Mouse (Mus musculus) layer of hippocampus, adult 18-20 months (tissue): ENCODE results near the gene Mob1a. TPM values are rescaled to one million over a fixed set of nuclear protein-coding genes. Genes with fewer than 3 reads are reported as not detected.
"Not testable (repeated sequence)": the region's sequence is repeated elsewhere in the genome, so short reads cannot be mapped to it uniquely, and the experiment has no call there.

Experiments
- DNase-seq, 2 experiments: peaks; one replicate each; pipeline ENCODE4 v3.0.0; 2022; ENCODE audit warnings: low spot score in 2 of 2
- total RNA-seq, 2 experiments: library from RNA; stranded (reverse); gene quantifications; 2 replicates each; pipeline ENCODE4 v1.2.3; 2021

Gene Mob1a
- total RNA-seq, 2 experiments from 2014 or later, result 19.2 to 20.5 TPM

DNA sequence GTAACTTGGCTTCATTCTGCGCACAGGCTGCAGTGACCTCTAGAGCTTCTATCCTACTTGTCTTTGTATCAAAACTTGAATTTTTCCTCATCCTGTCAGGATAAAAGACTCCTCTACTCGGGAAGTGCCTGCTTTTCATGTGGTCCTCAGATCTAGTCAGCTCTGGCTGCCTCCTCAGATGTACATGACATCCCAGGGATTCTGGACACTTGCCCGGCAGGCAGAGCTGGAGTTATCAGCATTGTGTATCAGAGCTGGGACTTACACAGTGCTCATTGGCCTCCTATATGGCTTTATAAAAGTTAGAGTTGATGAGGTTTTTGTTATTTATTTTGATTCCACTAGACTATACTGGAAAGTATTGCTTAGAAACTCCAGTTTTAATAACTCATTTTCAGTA lies 15.6 kb downstream of the Mob1a start:
- DNase-seq, result no peak

DNA sequence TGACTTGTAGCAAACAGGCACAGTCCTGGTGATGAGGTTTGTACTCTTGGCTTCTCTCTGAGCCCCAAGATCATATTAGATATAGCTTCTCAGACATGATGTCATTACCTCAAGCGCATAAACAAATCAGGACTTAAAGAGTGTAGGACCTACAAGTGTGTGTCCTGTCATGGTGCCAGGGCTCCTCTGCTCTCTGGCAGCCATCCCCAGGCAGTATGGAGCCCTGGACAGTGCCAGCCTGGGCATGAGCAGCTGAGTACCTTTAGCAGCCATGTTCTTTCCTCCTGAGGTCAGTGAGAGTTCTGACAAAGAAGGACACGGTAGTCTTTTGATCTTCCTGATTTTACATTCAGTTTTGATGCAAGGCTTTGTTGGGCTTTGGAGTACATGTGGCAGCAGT lies 17.1 kb downstream of the Mob1a start:
- no peak for DNase-seq

- not testable (repeated sequence) for DNase-seq
These were observed 19.5 kb downstream of the Mob1a start for GRCm38 (mm10) chr6:83345285-83345684.

DNA sequence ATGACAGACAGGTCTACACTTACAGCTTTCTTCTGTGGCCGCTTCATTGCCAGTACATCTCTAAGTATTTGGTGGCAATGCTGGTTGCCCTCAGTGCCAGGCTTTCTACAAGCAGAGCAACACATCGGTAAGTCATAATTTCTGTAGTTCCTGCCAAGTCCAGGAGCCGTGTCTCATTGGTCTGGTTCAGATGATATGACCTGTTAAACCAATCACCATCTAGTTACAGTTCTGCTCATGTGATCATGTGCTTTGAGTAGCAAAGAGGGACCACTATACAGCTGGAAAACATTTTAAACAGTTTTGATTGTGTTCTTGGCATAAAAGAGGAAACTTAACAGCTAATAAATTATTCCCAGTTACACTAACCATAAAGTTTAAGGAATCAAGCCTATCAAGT lies 22.1 kb downstream of the Mob1a start:
- no peak for DNase-seq

DNA sequence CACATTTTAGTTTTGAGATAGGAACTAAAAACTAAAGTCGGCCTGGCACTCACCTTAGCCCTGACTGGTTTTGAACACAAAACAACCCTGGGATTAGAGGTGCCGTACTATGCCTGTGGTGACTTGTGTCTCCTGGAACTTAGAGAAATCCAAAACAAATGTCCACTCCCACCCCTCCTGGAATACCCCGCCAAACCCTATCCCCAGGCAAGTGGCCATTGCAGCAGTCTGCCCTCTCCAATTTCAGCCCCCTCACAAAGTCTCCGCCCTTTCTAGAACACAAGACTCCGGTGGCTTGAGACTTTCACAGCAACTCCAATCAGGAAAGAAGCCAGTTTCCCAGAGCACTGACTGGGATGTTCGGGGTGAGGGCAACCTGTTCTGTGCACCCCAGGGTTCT lies 23.1 kb downstream of the Mob1a start, which contains the start of gene Bola3:
TSS of gene Bola3 (plus strand) at position 275 of the 400 bp plus-strand sequence.
- no peak for DNase-seq

- peak; percentile 85 to 90 for DNase-seq
These were observed 23.6 kb downstream of the Mob1a start for GRCm38 (mm10) chr6:83349274-83349958.

GRCm38 (mm10) chr6:83350172-83350571 lies 24.4 kb downstream of the Mob1a start:
- no peak for DNase-seq

DNA sequence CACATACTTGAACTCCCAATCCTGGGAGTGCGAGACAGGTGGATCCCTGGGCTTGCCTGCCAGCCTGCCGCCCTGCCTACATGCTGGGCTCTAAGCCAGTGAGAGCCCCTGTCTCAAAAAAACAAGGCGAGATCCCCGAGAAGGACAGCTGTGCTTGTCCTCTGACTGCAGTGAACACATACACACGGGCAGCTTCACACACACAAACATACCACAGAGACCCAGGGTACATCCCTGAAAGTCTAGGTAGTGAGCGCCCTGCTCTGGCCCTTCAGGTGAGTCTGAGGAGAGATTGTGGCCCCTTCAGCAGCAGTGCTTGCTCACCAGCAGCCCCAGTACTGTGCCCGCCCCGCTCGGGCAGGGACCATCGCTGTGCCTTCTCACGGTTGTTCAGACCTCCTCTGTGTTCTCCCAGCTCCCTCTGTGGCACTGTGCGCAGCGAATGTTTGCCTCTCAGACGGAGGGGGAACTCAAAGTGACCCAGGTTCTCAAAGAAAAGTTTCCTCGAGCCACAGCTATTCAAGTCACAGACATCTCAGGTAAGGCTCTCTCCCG lies 25.1 kb downstream of the Mob1a start:
- DNase-seq, result no peak

GRCm38 (mm10) chr6:83351490-83352160 lies 25.8 kb downstream of the Mob1a start:
- no peak for DNase-seq

GRCm38 (mm10) chr6:83352666-83353410 lies 27.0 kb downstream of the Mob1a start:
- no peak for DNase-seq

DNA sequence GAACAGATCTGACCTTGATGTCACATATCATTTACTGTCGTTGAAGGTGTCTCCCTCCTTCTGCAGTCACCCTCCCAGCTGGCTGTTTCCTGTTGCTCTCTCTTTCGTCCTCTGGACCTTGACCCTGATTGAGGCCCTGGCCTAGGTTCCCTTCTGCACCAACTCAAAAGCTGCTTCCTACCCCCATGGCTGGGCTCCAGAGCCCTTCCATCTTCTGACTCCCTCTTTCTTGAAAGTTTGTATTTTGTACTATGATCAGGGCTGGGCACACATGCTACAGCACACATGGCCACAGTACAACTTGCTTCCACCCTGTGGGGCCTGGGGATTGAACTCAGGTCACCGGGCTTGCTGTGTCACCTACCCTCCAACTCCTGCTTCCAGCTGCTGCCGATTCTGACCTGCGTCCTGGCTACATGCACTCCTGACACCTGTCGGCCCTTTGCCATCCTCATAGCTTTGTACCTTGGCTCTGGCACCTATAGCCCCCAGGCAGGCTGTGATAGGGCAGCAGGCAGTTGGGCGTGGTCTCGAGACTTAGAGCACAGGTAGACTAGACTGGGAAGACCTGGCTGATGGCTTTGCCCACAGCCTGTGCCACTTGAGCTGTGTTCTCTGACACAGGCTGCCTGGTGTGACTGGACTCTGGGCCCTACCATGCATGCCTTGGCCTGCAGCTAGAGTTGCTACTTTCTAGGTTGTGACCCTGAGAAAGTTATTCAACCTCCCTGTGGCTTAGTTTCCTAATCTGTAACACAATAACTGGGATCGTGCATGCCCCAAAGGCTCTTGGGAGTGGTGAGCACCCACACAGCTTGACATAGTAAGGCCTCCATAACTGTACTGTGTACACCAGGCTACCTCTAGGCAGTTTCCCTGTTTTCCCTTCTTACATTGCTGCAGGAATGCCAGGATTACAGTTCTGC lies 29.3 kb downstream of the Mob1a start:
- DNase-seq, result no peak

DNA sequence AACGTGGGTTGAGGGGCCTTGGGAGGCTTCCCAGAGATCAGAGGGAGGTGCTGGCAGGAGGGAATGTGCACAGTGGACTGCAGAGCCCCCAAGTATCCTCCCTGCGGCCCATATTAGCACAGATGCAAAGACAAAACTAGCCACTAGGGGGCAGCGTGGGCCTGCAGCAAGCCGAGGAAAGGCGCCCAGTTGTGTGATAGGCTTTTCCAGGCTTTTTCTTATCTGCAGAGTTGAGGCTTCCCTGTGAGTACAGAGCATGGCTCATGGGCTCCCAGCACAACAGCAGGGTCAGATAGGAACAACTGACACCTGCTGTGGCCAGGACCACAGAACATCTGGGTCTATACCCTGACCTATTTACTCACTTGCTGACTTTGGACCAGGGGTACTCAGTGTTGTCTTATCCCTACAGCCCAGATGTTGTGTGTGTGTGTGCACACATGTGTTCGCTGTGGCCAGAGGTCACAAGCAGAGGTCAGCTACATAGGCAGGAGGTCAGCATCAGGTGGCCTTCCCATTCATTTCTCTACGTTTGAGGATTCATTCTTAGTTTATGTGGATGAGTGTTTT lies 30.8 kb downstream of the Mob1a start:
- peak; percentile 78 to 89 for DNase-seq

- DNase-seq, result no peak
These were observed 31.6 kb downstream of the Mob1a start for GRCm38 (mm10) chr6:83357436-83357835.

DNA sequence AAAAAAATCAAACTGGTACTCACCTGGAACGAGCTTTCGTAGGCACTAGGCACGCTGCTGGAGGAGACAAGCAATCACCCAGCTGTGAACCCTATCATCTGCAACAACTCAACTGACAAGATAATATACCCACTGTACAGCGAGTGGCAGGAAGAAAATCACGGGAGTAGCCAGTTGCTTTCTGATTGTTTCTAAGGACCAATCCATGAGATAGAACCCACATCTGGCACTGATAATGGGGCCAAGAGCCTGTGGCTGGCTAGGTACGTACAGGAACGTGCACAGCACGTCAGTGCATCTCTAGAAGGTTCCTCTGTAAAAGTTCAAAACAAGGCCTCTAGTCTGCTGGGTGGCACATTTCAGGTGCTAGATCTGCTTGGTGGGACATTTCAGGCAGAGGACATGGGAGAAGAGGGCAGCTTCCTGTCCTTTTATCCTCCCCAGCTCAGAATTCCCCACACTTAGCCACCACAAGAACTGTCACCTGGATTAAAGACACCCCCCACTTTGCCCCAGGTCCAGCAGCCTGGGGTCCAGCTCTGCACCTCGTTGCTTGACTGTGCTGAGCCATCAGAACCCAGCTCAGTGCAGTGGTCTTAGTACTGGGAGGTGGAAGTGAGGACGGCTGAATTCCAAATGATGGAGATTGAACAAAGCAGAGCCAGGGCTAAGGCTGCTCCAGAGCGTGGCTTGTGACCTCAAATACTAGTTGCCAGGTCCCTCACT lies 35.9 kb downstream of the Mob1a start:
- DNase-seq, result no peak

DNA sequence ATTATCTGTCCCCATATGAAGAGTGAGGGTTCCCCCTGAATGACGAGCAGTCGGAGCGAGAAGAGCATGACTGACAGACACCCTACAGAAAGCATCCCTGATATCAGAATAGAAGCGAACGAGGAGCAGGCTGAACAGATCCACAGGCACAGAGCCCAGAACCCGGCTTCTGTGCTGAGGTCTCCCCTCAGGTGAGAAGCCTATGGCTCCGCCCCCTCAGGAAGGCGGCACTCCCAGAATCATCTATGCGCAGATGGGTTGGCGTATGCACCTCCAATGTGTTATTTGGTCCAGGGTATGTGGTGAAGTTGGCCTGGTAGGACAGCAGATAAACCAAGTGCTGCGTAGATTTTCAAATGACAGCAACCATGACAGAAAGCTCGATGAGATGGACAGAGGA lies 37.3 kb downstream of the Mob1a start:
- no peak for DNase-seq

DNA sequence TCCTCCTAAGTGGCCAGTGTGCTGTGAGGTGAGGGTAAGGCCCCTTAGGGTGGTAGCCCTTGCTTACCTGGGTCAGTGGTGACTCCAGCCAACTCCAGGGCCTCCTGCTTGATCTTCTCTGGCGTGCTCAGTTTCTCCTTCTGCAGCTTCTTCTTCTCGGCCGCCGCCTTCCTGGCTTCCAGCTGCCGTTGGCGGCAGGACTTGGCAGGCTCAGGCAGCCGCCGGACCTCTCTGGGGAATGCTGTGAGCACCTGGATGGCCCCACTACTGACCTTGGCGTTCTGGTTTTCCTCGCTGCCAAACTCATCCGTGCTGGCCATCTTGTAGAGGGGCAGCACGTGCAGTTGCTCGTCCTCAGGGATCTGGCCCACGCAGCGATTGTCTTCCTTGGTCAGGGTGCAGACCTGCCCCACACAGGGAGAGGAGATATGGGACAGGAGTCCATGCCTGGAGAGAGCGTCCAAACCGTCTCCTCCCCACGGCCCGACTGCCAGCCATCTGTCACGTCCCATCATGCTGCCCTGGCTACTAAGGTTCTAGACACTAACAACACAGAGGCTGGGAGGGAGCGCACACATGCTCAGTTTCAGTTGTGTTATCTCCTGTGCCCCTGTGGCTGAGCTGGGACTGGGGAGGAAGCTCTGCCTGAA lies 44.6 kb downstream of the Mob1a start:
- DNase-seq, result no peak

DNA sequence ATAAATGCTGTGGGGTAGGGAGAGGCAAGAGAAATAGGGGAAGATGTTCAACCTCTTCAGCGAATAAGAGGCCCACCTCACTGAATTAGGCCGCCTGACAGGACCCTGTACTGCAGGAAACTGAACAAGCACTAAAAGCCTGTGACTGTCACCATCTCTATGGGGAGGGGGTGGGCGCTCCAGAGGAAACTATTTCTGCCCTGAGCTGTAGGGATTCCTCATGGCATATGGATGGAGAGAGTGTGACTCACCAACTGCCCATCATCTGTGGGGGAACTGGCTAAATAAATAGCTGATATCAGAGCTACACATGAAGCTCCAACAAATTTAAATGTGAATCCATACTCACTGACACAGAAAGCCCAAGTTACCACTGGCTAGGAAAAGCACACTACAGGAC lies 45.5 kb downstream of the Mob1a start:
- no peak for DNase-seq

DNA sequence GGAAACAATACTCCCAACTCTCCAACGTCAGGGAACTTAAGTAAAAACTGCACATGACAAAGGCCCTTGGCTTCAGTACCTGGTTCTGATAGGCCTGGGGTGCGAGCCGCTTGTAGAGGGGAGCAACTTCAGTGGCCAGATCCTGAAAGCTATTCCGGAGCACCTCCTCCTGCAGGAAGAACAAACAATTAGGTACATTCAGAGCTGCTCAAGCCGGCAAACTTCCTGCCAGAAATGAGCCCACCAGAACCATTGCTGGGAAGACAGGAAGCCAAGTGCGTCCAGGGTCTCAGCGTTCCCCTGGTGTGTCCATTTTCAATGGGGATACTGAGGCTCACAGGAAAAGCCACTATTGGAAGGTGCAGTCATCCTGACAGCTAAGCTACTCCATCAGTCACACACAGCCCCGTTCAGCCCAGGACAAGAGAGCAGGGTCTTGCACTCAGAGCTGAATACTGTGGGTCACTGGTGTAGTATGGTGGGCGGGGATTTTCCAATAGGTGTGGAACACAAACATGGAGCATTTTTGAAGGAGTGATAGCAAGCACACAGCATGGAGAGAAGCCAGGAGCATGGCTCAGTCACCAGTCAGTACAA lies 48.0 kb downstream of the Mob1a start:
- no peak for DNase-seq
